Mouse (Mus musculus) v-Abl transformed pro-B cells (cell line): ENCODE measurements at regions not wholly inside any gene's neighbourhood (a gene's known extent, or its start where the extent isn't known, plus 50 kb on each side); places are given as distances from the start of the nearest gene placed in this dataset.

Experiments used
- in situ Hi-C, 2 experiments: fragments of 400-800 bp; cut with MboI; formaldehyde crosslinking; loops; one replicate each; pipeline ENCODE4 v1.15.1; 2025; ENCODE audit not compliant: unreplicated experiment in 2 of 2

DNA sequence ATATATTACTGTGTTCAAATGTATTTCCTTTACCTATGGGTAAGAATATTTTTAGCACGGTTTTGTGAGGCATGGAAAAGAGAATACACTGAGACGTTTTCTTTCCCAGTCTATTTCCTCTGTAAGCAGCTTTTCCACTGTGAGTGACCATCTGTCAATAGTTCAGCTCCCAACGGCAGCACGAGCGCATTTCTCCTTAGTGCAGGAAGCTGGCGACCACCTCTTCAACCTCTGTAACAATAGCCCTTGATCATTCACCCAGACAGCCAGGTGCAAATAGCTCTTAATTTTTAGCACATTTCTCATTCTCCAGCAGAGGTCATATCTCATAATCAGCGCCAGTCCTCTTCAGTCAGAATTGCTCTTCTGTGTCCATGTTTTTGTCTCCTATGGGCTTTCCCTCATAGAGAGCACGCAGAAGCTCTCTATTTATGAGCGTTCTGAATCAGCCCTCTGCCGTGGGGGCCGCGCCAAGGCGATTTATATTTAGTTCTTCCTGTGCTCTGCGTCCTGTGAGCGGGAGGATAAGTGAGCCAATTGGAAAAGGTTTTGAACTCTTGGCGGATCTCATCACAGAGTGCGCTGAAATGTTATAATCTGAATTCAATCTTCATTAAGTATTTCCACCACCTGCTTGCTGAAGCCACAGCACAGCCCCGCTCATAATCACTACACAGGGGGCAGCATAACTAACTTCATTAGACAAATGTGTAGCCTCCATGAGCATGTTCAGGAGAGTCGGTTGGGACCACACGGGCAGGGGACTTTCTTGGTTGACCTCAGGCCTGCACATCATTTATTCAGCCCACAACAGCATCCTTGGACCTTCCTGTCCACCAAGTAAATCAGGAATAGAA is 171.3 kb upstream of the Slc24a2 start:
- in situ Hi-C loops, result no loop called here

DNA sequence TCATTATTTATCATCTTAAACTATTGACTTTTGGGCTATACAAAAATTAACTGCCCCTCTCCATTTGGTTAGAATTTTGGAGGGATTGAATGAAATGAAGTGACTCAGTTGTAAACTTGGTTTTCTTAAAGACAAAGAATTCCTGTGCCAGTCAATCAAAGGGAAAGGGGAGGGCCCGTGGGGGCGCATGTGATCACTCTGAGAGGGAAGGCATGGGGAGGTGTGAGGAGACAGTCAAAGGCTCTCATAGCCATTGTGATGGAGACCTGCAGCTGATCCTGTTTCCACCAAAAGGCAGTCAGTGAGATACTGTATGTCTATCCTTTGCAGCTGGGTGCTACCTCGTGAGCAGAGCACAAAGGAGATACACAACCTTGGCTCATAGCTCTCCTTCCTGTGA is 156.6 kb upstream of the Slc24a2 start:
- in situ Hi-C loops, result no loop called here

DNA sequence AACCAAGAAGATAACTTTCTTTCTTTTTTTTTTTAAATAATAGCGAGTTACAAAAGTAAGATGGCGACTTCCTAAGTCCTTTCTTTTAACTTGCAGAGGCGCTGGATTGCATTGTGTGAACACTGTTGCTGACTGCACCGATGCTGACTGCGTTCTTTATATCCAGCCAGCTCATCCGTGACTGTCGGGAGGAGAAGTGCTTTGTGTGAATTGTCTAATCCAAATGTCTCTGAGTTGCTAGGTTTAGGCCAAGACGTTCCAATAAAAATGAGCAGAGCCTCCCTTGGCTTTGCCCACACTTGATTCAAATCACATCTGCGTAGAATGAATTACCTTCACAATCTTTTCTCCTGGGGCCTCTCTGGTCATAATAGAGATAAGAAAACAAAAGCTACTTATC is 156.0 kb upstream of the Slc24a2 start:
- in situ Hi-C loops, result no loop called here

DNA sequence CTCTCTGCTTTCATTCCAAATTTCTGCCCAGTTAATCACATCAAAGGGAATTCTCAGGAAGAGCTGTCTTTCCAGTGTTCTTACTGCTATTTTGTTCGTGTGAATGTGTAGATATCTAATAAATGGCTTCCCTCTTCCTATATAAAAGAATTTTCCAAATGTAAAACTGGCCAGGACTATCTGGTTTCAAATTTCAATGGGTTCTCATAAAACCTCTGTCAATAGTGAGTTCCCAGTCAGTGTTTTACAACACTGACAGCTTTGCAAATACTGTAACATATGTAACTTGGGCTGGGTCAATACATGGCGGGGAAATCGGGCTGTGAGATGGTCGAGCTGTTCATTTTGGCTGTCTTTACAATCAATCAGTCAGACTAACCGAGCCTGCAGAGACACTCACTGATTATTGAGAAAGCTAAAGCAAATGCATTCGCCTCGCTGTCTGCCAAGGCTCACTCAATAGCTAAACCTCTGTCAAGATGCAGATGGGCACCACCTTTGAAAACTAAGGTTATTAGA is 155.0 kb upstream of the Slc24a2 start:
- in situ Hi-C loops, result no loop called here

DNA sequence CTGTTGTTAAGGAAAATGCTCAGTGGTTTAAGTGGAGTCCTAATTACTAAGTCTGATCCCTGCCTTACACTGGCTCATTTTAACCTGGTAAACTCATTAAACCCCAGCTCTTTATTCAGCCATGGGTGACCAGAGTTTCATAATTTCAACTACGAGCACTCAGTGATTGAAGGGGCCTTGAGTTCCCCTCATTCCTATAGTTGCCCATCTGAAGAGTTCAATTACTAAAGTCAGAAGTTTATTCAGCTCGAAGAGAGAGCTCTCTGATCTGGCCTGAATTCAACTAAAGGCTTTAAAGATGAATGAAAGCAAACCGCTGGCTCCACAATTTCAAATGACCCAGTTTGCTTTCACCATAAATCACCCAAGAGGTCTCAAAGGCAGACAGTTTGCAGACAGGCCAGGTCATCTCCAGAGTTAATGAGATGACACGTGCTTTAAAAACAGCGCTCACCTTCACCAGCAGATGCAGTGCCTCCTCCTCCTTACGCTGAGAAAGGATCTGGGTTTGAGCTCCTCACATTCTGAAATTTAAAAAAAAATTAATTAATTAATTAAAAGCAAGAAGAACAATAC is 154.3 kb upstream of the Slc24a2 start:
- in situ Hi-C loops, result no loop called here

DNA sequence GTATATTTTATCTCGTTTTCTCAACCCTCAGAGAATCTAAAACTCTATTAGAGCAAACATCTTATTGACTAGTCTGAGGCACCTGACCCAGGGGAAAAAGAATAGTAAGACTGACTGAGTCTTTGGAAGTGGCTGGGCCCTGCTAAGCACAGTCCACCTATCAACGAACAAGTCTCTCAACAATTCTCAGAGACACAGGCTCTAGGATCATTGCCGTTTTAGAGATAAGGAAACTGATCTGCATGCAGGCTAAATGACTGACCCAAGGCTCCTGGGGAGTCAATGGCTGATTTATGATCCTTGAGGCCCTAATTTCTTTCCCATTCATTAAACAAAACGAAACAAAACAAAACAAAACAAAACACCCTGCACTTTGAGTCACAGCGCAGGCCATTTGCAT is 150.4 kb upstream of the Slc24a2 start:
- in situ Hi-C loops, result no loop called here

DNA sequence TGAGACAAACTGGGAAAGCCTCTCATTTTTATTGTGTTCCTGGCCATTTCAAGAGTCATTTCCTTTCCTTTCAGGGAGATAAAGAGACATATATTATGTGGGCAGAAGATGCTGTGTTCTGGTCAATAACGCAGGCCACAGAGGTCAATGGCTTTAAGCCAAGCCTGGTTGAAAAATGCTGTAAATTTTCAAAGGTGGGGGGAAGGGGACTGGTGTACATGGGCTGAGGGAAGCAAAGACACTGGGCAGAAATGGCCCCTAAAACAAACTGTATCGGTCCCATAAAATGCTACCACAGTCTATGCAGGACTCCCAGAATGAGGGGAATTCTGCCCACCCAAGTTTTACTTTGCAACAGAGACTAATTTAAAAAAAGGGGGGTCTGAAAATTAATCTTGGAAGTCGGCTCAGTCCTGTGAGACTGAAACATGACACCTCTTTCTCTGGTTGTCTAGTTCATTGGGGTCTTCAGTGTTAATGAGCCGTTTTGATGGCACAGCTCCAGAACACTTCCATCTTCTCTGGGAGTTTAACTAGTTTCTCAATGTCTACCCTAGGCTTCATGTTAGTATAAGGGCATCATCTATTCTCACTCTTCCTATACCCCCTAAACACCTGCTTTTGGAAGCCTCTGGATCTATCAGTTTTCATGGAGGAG is 149.4 kb upstream of the Slc24a2 start:
- in situ Hi-C loops, result no loop called here

DNA sequence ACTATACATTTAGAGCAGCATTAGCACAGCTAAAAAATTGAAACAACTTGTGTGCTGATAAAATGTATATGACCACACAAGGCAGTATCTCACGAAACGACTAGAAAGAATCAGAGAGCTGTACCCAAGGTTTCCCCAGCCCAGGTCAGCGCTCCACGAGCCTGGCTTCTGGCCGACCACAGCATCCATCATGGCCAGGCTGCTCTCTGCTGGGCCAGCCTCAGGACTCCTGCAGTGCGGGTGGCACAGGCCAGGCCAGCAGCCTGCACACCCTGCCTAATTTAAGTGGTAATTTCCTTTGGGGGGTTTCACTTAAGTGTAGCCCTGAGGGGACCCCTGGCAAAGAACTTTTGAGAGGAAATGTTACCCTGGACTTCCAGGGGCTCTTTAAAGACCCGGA is 141.7 kb upstream of the Slc24a2 start:
- in situ Hi-C loops, result loop anchor here in 1 of 2 experiments (25.0 kb wide), 1 partner anchor 665 kb away; the partner anchor contains the start of gene Mllt3

DNA sequence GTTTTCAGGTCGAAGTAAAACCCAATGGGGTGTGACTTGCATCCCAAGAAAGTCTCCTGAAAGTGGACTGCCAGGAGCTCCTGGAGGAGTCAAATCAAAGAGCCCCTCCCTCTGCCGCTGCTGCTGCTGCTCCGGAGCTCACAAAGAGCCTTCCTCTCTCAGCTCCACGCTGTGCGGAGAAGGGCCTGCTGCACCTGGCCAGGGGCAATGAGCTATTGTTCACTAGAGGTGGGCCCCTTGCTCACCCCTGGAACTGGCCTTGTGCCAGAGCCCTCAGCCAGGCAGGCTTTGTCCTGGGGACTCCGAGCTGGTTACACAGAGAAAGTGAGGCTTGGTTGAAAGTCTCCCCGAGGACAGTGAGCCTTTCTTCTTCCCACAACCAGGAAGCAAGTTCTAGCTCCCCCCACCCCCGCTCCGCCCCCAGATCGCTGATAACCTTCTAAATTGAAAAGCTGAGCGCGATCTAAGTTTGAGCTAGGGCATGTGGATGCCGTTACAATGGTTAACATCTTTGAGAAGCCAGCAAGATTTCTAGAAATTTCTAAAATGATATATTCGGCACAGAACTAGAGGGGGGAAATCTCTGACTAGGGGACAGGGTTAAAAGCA is 139.5 kb upstream of the Slc24a2 start:
- in situ Hi-C loops, result loop anchor here (5.0 to 25.0 kb wide), 9 partner anchors 88 to 1275 kb away; partner anchors contain the start of genes Ifna13 (in 2 of the 2) and Mllt3 (in 1 of the 2)

DNA sequence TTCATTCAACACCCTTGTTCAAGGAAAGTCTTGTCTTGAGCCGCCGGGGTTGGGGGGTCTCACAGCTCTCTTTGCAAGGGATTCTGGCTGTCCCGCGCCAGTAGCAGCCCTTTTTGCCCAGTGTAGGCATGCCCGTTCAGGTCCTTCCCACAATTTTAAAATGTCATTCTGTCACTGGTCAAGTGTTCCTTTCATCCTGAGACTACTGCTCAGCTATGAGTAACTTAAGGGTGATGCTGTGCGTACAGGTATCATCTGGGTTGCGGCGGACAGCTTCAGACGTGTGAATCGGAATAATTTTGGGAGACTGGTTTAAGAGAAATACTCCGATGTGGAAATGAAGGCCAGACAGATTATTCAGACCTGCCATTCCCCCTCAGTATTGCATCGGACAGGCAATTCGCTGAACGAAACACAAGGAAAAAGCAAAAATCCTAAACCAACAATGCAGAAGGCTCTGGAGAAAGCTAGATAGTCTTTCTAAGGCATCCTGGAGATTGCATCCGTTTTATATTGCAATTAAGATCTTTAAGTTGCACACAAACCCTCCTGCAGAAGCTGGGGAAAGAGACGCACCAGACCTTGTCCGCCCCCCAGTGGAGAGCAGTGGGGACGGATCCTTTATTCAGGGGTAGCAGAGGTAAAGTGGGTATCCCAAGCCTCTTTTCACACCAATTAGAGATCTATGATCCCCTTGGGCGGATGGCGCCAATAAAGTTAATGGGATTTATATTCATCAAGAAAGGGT is 138.3 kb upstream of the Slc24a2 start:
- in situ Hi-C loops, result loop anchor here (5.0 to 25.0 kb wide), 9 partner anchors 89 to 1276 kb away; partner anchors contain the start of genes Ifna13 (in 2 of the 2) and Mllt3 (in 1 of the 2)

DNA sequence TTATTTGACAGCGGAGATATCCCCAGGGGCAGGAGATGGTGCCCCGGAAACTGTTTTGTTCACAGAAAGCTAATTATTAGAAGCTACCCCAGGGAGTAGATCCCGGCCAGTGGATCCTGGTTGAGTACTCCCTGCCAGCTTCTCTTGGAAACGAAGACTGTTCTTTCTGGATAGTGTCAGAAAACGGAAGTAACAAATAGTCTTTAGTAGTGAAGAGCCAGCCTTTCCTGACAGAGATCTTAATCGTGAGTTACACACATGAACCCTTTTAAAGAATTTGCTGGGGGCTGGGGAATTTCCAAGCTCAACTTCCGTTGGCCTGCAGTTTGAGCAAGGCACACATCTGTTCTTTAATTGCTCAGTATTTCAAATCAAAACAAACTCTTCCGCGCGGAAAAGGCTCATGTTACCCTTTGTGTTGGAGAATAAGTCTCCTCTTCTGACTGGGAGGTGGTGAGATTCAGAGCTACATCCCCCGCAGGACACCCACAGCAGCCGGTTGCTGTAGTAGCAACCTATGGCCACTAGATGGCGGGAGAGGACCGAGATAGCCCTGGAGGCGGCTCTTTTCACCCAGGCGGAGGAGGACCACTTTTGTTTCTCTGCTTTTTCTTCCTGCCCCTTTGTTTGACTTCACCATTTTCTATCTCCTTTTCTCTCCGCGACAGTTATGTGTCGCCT is 137.6 kb upstream of the Slc24a2 start:
- in situ Hi-C loops, result loop anchor here (5.0 to 25.0 kb wide), 9 partner anchors 89 to 1277 kb away; partner anchors contain the start of genes Ifna13 (in 2 of the 2) and Mllt3 (in 1 of the 2)

DNA sequence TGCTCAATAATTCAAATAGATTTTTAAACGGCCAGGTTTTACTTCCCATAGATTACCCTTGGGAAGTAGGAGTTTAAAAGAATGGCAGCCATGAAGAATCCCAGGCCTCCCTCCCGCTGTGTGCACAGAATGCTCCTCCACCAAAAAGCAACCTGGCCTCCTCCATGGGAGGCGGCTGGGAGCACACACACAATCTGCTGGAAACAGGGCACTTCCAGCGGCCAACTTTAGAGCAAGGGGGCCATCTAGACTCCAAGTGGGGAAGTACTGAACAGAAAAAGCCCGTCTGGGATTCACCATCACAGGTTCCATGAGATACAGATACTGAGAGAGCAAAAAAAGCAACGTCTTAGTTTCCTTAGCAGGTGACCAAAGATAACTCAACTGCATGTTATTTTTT is 131.9 kb upstream of the Slc24a2 start:
- in situ Hi-C loops, result loop anchor here (10.0 to 25.0 kb wide), 3 partner anchors 543 to 1283 kb away; partner anchors contain the start of genes Ifna13 (in 2 of the 2) and Mllt3 (in 1 of the 2)

DNA sequence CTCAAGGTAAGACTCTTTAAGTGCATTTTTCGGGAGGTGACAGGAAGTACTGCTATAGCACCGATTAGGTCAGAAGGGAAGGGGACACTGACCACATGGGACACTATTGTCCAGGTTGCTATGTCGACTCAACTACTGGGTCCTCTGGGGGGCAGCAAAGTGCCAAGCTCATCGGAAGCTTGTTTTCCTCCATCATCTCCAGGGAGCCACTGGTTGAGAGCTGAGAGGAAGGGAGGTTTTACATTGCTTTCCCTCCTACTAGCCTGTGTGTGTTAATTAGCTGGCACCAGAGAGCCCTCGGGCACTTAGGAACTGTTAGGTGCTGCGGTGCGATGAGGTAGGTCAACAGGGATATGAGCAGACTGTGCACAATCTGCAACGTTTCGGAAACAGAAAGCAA is 129.2 kb upstream of the Slc24a2 start:
- in situ Hi-C loops, result loop anchor here in 1 of 2 experiments (25.0 kb wide), 1 partner anchor 678 kb away; the partner anchor contains the start of gene Mllt3

DNA sequence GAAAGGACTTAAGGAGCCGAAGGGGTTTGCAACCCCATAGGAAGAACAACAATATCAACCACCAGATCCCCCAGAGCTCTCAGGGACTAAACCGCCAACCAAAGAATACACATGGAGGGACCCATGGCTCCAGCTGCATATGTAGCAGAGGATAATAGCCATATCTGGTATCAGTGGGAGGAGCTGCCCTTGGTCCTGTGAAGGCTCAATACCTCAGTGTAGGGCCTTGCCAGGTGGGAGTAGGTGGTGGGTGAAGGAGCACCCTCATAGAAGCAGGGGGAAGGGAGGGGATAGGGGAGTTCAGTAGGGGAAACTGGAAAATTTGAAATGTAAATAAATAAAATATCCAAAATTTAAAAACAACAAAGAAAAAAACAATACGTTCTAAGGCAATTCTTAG is 128.7 kb upstream of the Slc24a2 start:
- in situ Hi-C loops, result loop anchor here in 1 of 2 experiments (25.0 kb wide), 1 partner anchor 678 kb away; the partner anchor contains the start of gene Mllt3

DNA sequence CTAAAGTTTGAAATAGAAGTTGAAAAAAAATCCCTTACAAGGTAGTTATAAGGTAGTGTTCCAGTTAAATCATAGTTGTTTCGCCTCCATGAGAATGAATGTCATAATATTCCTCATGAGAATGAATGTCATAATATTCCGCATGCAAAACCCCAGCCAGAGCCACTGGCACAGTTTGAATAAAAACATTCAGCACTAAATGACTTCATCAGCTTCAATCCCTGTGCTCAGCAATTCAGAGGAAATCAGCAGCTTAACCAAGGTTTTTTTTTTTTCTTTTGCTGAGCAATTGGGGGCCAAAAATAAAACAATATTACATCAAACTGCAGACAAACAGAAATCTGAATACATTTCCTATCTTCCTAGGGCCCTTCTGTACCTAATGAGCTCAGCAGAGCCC is 102.7 kb upstream of the Slc24a2 start:
- in situ Hi-C loops, result no loop called here

DNA sequence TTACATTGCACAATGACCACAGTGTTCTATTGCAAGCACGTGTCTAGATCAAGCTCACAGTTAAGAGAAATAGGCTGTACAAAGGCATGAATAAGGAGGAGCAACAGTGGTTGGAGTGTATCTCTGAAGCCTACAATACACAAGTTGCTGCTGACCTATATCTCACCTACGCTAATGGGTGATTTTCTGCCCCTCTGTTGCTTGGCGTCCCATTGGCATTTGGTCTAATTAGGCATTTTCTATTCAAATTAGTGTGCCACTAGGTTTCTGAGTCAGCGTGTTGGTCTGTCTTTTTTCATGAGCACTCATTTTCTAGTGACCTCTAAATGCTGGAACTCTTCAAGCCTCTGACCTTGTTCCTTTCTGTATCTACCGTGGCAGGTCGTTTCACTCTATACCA is 98.9 kb upstream of the Slc24a2 start:
- in situ Hi-C loops, result no loop called here

DNA sequence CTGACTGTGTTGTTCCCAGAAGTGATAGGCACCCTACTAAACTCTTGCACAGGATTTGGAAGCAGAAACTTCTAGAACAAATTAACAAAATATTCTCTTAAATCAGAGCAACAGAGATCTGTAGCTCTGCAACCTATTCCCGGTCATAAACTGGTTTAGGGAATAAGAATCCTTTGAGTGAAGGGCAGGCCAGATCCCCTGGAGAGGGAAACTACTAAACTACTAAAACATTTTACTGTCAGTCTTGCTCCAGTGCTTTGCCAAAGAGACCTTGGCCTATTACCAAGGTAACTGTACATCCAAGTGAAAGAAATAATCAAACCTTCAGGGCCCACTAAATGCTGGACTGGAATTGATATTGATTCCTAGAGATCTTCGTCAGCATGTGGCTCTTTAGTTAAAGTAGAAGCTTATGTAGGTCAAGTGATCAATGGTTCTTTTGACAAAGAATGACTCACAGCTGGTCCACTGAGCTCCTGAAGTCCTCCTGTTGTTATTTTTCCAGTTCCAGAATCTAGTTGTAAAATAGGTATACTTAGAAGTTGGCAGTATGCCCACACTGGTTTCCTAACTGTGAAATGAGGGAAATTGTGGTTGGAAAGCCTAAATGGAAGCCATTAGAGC is 91.6 kb upstream of the Slc24a2 start:
- in situ Hi-C loops, result no loop called here

DNA sequence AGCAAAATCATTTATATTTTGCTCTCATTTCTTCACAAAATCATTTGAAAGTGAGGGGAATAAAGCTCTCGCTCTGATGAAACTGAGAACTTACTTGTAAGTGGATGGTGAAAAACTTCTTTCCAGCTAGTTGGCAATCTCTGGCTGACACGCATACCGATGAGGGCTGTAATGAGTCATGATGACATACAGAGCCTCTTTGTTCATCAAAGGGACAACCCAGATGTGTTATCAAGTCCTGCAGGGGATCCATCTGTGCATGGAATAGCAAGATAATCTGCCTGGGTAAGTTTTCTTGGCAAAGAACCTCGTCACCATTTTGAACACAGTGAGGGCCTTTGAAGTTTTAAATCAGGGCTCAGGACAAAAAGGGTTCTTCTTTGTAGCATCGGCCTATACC is 67.9 kb upstream of the Slc24a2 start:
- in situ Hi-C loops, result no loop called here

DNA sequence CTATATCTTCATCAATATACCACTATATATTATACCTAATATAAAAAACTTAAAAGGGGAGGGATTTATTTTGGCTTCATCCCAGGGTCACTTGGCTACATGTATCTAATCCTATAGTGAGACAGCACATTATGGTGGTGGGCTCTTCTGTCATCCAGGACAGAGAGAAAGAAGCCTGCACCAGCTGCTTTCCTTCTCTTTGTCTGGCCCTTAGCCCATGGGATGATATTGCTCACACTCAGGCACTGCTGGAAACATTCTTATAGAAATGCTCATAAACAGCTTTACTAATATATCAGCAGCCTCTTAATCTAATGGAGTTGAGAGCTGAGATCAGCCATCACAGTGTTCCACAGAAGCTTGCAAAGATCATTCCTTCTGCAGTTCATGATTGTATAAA is 64.3 kb upstream of the Slc24a2 start:
- in situ Hi-C loops, result no loop called here
